Mouse (Mus musculus) 3T3-L1 (cell line): Measurements from ENCODE around the gene Gm45194.

ENCODE experiments used
- DNase-seq: peaks from one replicate; pipeline ENCODE4 v3.0.0-alpha.2; 2015; ENCODE audit warnings: low read depth, low spot score

Gm45194 gene

DNA sequence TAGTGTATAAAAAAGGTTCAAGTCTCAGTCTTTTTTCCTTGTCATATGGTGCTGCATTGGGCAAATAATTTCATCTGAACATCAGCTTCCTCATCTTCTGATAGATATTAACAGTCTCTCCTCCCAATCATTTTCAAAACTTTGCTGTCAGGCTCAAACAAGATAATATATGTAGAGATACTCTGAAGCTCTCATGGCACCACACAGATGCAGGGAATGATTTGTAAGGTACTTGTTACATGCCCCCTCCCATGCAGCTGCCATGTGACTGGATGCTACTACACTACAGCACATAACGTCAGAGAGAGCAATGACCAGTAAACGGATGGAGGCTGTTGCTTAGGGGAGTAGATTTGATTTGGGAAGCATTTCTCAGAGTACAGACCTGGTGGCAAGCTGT is at the start of gene Gm45194:
Gene Gm45194, plus strand, starts transcription at position 301 of the 400 bp plus-strand sequence.
- no peak for DNase-seq

DNA sequence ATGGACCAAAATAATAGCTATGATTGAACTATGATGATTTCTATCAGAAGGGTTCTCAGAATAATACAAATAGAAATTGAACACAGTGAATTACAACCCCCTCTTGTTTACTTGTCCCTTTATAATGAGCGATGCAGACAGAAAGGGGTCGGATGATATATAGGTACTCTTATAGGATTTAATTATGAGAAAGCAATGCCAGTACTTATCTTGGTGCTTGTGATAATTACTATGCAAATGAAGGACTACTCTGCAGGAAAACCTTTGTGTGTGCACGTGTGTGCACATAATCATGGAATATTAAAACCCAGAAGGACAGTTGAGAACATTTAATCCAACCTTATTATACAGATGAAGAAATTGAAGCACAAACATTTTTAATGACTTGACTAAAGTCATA is 35.3 kb upstream of the Gm45194 start:
- DNase-seq: no peak

DNA sequence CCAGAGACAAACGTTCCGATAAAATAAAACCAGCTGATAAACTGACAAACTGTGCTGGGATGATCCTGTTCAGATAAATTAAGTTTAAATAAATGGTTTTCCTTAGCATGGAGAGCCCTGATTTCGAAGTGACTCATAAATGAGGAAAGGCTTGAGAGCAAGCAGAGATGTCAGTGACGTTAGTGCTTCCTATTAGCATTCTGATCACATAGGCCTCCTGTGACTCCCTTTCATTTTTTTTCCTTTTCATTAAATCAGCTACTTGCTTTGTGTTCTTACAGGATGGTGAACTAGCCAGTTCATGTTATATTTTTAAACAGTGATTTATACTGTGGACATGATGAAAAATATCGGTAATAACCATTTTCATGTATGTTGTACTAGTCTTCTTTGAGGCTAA is 9.9 kb upstream of the Gm45194 start:
- no peak for DNase-seq

DNA sequence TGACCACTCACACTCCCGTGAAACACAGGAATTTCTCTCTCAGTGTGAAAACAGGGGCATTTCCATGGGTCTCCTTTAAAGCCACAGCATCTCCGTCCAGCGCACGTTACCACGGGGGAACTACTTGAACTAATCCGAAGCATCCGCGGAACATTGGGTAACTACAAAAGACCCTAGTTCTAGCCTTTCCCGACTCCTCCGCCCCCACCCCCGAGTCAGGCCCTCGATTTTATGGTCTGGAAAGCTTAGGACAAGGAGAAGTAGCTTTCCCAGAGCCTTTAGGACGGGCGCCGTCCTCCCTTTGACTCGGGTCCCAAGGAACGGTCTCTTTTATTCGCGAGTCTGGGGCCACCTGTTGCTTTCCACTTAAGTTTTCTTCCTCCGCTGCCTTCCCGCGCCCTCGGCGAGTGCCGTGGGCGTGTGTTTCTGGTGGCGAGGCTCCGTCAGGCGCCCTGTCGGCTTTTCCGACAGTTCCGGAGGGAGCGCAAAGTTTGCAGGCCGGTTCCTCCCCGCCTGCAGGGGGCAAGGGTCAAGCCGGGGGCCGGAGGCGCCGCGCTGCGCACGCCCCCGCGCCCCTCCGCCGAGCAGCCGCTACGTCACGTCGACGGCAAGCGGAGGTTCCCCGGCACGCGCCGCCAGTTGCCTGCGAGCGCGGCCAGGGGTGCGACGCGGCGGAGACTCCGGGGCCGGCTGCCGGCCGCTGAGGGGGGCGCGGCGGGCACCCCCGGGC is 3.3 kb downstream of the Gm45194 start:
- no peak for DNase-seq

DNA sequence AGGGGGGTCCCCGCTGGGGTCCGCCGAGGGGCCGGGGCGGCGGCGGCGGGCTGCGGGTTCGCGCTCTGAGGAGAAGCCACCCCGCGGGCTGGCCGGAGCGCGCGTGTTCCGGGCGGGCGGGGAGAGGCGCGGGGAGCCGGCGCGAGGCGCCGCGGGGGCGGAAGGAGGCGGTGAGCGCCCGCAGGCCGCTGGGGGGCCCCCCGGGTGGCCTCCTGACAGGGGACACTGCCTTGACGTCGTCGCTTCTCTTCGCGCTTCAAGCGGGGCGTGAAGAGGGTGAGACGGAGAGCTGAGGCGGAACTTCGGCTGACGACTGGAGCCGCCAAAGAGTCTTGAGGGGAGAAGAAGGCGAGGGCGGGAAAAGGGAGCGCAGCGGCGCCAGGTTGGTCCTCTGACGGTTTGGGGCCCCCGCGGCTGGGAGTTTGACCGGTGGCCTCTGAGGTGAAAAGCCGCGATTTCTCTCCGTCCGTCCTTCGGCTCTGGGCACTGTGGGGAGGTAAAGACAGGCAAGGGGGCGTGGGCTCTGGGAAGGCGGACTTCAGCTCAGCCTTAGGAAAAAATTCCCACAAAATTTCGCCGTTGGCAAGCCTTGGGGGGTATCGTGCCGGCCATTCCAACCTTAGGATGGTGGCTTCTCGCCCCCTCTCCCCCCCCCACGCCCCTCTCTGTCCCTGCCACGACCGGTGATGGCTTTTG is 4.0 kb downstream of the Gm45194 start:
- DNase-seq: no peak

DNA sequence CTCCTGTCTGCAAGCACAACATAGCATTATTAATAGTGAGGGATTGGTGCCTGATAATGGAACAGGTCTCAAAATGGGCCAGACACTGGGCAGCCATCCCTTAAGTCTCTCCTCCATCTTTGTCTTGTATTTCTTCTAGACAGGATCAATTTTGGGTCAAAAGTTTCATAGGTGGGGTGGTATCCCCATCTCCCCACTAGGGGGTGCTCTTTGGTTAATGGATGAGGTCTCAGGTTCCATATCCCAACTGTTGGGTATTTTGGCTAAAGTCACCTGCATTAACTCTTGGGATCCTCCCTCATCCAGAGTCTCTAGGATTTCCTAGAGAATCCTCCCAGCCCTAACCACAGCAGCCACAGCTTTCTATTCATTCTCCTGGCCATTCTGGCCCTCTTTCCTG is 26.2 kb downstream of the Gm45194 start:
- DNase-seq: peak; percentile 1

DNA sequence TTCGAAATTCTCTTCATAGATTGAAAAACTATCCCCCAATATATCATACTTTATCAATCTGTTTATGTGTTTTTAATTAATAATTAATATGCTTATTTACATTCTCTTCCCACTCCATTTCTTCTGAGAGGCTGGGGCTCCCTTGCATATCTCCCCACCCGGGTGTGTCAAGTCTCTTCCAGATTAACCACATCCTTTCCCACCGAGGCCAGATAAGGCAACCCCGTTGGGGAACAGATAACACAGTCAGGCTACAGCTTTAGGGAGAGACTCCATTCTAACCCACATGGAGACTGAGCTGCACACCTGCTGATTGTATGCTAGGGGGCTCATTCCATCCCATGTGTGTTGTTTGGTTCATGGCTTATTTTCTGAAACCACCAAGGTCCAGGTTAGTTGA is 69.7 kb downstream of the Gm45194 start:
- DNase-seq: no peak

DNA sequence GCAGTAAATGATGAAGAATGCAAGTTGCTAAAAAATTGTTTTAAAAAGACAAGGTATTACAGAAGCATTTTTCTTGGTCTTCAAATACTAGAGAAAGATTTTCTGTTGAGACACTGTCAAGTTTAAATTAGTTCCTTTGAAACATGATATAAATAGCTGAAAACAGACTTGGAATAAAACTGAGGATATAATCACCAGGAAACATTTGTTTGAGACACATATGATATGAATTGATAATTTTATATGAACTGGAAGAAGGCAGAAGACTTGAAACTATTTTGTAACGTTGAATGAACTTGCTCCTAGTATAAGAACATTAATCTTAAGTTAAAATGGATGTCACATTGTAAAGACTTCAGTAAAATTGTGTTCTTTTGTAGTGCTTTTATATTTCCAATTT is 108.5 kb downstream of the Gm45194 start:
- DNase-seq: no peak

DNA sequence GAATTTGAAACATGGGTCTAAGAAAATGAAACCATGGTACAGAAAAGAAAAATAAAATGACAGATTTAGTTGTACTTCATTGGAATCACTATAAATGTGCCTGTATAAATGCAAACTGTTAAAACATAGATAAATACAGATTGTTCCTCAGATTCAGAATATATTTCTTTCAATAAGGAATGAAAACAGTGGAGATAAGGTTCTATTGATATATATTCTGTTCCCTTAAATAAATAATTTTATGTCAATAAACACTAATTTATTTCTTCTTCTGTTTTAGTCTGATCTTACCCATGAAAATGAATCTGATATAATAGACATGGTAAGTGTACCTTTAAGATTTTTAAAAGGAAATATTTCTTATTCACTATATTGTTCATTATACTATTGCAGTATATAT is 119.5 kb downstream of the Gm45194 start, which contains the start of gene Tex16:
Gene Tex16, plus strand, starts transcription at position 301 of the 400 bp plus-strand sequence.
- DNase-seq: no peak

DNA sequence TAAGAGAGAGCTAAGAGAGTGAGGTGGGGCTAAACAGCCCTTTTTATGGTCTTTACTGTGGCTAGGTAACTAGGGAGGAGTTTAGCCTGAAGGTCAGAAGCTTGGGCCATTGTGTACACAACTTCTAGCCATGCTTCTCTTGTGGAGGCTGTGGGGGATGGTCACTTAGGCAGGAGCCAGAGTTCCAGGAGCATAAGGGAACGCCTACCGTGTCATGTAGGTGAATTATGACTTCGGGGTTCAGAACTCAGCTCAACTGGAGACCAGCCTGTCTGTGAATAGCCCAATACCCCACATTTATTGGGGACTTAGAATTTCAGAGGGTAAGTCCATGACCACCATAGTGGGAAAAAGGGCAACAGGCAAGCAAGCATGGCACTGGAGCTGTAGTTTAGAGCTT is 347.6 kb downstream of the Gm45194 start, which contains the start of gene 4933403O08Rik:
Gene 4933403O08Rik, plus strand, starts transcription at position 301 of the 400 bp plus-strand sequence.
- DNase-seq: no peak

DNA sequence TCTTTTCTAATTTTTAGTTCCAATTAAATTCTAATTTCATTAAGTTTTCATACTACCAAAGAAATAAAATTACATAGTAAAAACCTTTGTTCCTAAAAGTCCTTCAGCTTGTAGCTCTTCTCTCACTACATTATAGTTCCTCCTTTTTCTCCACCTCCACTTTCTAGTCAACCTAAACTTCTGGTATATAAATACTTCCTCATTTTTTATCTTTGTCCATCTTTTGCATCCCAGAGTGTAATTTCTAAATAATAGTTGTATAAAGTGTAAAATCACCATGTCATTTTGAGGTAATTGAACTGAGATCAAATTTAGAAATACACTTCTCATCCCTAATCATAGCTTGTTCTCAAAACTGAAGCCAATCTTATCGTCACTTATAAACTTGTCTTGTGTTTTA is 351.7 kb downstream of the Gm45194 start:
- no peak for DNase-seq

DNA sequence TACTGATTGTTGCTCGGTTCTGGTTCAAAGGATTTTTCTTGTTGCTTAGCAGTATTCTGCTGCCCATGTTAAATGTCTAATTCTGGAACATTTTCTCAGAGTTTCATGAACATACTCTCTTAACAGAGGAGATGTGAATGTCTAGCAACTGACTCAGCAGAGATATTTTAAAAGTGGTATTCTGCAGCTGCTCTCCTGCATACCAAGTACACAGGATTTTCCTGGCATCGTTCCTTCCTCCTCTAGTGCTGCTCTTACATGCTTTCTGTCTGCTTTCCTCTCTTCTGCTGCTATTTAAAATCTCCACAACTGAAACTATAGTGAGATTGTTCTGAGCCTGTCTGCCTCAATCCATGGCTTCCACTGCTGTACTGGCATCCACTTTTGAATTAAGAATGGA is 364.3 kb downstream of the Gm45194 start:
- DNase-seq: peak; percentile 1

DNA sequence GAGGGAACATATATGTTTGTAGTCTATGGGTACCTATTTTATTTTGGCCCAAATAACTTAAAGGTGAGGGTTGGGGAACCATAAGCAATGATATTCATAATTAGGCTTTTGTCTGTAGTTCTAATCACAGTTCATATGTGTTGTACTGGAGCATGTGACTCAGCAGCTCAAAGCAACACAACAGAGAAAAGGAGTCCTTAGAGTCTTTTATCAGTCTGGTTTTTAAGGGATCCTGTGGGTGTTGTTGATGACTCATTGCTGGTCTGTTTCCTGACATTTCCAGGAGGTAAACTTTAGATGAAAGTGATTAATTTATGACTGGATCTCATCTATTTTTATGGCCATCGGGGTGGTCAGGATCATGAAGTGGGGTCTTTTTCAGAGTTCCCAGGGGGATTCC is 382.4 kb downstream of the Gm45194 start:
- DNase-seq: no peak
